Mouse (Mus musculus): ENCODE measurements around the gene Trim80.
"Not testable (repeated sequence)": the region's sequence is repeated elsewhere in the genome, so short reads cannot be mapped to it uniquely, and the experiment has no call there.

The Trim80 gene

DNA sequence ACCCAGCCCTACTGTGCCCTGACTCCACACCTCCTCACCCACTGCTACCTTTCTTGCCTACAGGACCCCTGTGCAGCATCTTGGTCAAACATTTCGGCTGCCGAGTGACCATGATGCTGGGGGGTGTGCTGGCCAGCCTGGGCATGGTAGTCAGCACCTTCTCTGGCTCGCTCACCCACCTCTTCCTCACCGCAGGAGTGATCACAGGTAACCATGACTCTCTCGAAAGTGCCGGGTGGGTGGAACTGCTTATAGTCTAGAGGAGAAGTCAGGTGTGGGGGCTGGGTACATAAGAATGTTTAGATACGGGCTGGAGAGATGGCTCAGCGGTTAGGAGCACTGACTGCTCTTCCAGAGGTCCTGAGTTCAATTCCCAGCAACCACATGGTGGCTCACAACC is 24.5 kb downstream of the Trim80 start:
- no peak for DNase-seq

DNA sequence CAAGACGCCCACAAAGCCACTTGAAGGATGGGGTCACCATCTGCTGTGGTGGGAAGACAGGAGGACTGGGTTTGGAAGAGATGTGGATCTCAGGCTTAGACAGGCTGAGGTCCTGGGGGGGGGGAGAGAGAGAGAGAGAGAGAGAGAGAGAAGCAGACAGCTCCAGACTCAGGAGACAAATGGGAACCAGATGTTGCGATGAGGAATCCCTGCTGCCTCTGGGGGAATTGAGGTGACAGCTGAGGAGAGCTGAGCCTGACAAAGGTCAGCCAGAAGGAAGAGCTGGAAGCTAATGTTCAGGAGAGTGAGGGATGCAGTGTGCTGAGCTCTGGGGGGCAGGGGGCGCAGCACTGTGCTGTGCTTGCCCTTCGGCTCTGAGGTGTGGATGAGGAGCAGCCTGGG is 26.9 kb downstream of the Trim80 start:
- DNase-seq = no peak

DNA sequence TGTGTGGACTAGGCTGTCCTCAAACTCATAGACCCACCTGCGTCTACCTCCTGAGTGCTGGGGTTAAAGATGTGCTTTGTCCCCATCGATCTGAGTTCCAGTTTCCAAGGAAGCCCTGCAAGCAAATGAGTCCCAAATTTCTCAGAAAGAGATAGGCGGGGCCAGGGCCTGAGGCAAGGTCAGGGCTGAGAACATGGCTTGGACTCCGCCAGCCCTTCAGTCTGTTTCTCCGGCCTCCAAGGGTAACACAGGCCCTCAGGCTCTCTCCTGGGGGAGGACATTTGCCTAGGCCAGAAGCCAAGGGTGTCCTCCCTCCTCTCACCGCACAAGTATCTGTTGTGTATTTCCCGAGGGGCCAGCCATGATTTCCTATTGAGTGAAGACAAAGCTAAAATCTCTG is 31.8 kb downstream of the Trim80 start:
- no peak for DNase-seq

DNA sequence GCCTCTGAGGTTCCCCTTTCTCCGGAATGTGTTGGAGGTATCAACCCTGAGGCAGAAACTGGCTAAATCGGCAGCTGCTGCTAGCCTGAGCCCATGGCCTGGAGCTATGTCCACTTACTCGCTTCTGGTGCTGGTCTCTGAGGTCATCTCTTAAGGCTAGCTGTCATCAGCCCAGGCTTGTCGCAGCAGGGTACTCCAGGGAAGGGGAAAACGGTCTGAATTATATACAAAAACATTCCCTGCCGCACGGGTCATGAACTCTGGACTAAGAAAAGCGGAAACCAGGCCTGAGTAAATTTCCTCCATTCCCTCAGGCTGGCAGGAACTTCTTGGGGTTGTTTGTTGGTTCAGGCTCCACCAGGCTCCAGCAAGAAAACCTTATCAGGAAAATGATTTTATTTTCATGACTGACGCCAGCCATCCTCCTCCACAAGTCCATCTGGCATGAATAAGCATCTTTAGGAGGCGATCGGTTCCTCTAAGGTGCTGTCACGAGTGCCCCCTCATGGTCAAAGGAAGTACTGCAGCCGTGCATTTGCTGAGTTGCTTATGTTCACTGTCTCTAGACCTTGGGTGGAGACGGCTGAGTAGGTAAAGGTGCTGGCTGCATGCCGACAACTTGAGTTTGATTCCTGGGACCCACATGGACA is 33.4 kb downstream of the Trim80 start:
- peak; percentile 96 for DNase-seq

DNA sequence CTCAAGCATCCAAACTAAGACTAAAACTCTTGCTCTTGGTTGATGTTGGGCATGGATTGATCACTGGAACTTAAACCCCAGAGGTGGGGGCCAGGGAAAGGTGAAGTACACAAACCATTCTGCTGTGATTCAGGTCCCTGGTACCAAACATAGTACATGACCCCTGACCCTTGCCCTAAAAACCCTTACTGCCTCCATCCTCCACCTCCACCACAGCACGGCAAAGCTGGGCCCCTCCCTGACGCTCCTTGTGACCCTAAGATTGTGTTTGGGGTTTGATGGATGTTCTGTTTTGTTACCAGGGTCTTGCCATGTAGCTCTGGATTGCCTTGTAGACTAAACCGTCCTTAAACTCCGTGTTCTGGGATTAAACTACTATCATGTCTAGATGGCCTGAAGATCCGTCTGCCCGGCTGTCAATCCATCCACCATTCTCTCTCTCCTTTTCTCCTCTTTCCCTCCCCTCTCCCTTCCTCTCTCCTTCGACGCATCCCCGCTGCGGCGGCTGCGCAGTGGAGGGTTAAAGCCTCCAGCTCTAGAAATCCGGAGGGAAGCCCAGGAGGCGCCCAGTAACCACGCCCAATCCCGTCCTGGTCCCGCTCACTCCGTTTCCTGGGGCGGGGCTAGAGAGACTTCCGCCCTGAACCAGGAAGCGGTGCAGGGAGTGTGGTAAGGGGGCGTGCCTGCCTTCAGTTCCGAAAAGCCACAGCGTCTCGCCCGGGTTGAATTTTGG is 34.8 kb downstream of the Trim80 start, which contains the start of gene Armc7:
Gene Armc7 (plus strand): TSS at position 643 of the 733 bp plus-strand sequence.
- DNase-seq = peak; percentile 98

DNA sequence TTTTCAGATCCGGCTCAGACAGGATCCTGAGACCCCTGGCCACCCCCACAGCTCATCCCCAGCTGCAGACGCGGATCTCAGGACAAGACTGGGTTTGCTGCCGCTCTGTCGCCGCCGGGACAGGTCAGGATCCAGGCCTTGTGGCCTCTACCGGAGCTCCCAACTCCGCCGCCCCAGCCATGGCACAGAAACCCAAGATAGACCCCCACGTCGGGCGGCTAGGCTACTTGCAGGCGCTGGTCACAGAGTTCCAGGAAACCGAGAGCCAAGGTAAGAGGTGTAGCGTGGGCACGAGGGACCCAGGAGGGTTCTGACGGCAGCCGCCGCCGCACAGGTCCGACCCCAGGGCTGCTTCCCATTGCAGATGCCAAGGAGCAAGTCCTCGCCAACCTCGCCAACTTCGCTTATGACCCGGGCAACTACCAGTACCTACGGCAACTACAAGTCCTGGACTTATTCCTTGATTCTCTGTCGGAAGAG is 35.5 kb downstream of the Trim80 start:
- DNase-seq = peak; percentile 21

DNA sequence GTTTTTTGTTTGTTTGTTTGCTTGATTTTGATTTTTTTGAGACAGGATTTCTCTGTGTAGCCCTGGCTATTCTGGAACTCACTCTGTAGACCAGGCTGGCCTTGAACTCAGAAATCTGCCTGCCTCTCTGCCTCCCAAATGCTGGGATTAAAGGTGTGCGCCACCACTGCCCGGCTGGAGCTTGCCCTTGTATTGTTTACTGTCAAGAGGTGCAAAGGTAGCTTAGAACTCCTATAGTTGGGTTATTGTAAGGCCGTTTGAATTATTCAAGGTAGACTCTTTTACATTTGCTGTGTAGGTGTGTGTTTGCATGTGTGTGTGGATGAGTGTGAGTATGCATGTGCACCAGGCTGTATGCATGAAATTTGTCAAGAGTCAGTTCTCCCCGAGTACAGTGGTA is 36.3 kb downstream of the Trim80 start:
- DNase-seq = not testable (repeated sequence)

DNA sequence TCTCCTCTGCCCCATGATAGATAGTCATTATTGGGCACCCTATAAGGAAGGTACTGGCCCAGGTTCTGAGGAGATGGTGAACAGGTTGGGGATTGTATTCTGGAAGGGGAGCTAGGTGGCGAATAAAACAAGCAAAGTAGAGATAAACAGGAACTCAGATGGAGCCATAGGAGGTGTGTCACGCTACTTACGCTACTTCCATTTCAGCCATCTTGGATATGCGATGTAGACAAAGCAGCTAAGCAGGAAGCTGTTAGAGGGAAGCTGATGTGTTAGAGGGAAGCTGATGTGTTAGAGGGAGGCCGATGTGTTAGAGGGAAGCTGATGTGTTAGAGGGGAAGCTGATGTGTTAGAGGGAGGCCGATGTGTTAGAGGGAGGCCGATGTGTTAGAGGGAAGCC is 37.0 kb downstream of the Trim80 start:
- DNase-seq = not testable (repeated sequence)

DNA sequence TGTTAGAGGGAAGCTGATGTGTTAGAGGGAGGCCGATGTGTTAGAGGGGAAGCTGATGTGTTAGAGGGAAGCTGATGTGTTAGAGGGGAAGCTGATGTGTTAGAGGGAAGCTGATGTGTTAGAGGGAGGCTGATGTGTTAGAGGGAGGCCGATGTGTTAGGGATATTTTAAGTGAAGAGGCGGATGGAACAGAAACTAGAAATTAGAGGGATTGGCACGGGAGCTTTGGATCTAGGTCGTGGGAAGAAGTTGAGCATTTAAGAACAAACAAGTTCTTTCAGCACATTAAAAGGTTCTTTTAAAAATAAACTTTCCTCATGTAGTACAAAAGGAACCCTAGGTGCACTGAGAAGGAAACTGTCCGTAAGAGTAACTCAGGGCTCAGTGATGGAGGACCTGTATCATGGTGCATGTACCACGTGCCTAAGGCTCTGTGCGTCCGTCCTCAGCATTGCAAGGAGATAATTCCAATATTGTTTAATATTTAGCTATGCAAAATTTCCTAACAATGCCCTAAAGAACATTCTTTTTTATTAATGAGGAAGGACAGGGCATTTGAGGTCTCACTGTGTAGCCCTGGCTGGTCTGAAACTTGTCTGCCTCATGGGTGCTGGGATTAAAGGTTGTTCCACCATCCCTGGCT is 38.1 kb downstream of the Trim80 start:
- DNase-seq = no peak

DNA sequence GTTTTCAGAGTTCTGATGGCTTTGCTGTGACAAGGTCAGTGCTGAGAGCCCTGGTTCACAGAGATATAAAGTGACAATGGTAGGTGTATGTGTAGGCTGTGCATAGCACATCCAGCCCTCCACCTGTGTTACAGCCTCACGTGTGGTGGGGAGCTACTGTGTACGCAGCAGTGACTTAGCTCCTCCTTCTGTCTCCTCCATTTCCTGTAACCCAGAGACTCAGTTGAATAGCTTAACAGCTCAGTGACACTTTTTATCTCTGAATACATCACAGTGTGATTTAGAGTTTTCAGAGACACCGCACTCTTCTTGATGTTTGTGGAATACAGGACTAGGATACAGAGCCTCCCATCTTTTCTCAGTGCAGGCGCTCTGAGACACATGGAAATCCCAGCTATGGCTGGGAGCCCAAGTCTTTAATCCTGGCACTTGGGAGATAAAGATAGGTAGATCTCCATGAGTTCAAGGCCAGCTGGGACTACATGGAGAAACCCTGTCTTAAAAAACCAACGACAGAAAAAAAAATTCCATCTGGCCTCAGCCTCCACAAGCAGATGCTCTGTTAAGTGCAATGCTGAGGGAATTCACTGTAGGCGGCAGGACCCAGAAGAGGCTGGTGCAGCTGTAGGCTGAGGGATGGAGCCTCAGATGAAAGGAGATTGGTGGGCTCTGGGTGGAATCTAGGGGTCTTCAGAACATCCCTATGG is 41.4 kb downstream of the Trim80 start:
- no peak for DNase-seq

DNA sequence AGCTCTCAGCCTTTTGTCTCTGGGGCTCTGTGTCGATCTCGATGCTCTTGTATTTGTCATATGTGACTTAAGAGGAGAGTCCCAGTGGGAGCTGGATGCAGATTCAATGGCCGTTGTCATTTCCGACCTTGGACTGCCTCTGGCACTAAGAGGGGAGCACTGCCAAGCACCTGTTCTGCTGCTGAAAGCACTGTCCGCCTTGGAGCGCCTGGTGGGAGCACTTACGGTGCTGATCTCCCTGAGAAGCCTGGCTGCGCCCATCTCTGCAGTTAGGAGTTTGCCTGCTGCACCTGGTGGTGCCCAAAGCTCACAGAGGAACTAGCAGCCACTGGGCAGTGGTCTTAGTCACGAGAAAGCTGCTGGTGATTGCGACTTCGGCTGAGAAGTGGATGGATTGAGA is 42.9 kb downstream of the Trim80 start:
- no peak for DNase-seq

DNA sequence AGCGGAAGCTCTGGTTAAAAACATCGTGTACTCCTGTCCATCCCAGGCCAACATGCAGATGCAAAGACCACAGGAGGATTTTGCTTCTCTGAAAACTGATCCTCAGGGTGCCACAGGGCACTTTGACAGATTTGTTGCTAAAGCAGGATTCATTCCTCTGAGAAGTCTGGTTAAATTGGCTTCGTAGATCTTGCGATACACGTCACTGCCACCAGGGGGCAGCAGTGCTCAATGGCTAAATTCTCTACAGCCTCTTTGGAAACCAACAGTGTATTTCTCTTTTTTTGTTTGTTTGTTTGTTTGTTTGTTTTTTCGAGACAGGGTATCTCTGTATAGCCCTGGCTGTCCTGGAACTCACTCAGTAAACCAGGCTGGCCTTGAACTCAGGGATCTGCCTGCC is 43.4 kb downstream of the Trim80 start:
- DNase-seq = peak; percentile 78

DNA sequence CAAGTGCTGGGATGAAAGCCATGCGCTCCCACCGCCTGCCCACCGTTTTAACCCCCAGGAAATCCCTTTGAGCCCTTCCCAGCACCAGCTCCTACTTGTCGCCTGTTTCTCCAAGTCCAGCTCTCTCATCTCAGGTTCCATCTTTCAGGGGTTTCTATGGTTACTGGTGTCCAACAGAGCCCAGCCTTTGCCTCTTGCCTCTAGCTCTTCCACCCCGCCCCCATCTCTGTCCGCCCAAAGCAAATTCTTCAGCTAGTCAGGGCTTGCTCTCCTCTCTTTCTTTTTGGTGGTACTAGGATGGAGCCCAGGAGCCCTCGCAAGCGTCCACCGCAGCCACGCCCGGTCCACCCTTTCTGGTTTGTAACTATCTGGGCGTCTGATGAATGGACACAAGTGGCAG is 44.8 kb downstream of the Trim80 start:
- no peak for DNase-seq

DNA sequence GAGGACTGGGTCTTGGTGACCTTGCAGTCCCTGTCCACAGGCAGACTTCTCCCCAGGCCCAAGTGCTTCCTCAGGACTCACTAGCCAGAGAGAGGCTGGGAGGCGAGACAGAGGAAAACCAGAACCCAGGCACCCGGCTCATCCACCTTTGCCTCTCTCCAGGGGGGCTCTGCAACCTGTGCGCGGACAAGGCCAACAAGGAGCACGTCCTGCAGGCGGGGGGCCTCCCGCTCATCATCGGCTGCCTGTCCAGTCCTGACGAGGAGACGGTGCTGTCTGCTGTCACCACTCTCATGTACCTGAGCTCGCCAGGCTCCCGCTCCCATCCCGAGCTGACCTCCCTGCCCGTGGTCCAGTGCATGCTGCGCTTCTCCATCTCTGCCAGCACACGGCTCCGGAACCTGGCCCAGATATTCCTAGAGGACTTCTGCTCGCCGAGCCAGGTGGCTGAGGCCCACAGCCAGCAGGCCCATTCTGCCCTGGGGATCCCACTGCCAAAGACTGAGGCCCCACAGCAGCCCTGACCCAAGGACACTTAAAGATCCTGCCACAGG is 48.3 kb downstream of the Trim80 start:
- DNase-seq = no peak

DNA sequence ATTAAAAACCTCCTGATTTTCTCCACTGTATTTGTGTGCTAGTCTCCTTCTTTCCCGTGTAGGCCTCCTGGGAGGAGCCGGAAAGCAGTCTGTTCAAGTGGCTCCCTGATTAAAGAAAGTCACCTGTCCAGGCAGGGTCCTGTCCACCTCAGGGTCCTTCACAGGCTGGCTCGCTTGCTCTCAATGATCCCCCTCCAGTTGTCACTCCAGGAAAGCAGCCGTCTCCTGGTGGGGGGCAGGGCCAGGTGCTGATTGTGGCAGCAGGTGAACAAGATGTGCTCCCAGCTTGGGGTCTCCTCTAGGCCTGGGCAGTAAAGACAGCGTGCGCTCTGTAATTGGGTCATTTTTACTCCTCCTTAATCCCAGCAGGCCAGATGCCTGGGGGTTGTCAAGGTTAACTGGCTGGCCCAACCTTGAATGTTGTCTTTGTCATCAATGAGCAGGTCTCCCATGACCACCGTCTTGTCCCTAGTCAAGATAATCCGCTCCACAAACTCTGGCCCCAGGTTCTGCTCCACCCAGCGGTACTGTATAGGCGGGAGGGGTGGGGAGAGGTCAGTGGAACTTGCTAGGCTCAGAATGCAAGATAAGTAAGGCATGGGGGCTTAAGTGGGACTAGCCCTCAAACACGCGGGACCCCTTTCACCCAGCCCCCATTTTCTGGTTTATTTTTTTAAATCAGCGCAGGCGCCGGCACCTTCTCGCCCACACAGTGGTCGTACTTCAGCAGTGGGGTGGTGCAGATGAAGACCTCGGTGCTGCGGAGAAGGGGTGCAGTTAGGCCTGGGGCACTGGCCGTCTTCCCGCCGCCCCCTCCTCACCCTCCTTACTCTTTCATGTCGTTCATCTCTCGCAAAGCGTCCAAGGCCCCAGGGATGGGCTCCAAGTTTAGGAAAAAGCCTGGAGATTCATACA is 50.4 kb downstream of the Trim80 start:
- DNase-seq = no peak

DNA sequence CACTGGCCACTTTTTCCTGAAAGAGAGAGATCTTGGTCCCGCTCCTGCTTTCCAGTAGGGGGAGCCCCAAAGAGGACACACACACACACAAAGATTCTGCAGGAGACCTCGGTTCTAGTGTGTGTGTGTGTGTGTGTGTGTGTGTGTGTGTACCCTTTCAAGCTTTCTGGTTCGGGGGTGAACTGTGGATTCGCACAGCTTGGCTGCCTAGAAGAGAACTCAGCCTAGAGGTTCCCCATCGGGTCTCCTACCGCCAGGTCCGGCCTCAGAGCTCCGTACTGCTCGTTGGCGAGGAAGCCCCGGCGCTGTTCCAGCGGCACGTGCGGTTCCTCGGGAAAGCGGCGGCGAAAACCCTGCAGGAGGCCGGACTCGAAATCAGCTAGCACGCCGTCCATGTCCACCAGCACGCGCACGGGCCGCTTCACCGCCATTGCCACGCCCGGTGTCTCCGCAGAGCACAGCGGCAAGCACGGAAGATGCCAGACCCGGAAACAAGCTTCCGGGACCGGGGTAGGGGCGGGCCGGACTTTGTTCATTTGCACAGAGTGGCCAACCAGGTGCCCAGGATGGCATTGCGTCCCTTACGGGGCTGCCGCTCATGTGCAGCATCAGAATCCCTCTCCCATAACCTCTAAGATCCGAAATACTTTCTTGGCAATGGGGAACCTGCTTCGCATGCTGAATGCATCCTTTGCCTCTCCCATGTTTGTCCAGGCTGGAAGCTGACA is 51.2 kb downstream of the Trim80 start, which contains the start of gene Nt5c:
Gene Nt5c (minus strand): TSS at position 507 of the 728 bp plus-strand sequence.
- peak; percentile 88 for DNase-seq

DNA sequence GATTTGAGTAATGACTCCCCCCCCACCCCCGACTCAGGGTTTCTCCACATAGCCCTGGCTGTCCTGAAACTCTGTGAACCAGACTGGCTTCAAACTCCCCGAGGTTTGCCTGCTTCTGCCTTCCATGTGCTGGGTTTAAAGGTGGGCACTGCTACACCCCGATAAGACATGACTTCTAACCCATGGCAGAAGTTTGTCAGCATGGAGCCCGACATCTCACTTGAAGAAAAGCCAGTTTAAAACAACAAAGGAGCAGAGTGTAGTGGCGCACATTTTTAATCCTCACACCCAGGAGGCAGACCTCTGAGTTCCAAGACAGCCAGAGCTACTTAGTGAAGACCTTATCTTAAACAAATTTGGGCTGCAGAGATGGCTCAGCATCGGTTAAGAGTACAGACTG is 52.0 kb downstream of the Trim80 start:
- no peak for DNase-seq

DNA sequence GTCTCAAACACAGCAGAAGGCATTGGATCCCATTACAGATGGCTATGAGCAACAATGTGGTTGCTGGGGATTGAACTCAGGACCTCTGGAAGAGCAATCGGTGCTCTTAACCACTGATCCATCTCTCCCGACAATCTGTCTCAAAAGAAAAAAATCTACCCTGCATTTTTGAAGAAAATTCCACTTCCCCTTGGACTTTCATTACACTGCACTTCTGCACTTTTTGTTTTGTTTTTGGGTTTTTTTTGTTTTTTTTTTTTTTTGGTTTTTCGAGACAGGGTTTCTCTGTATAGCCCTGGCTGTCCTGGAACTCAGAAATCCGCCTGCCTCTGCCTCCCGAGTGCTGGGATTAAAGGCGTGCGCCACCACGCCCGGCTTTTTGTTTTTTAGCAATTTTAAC is 56.2 kb downstream of the Trim80 start:
- DNase-seq = not testable (repeated sequence)

Measured in lung, postnatal 10 days (tissue).